In the genomic region with DNA sequence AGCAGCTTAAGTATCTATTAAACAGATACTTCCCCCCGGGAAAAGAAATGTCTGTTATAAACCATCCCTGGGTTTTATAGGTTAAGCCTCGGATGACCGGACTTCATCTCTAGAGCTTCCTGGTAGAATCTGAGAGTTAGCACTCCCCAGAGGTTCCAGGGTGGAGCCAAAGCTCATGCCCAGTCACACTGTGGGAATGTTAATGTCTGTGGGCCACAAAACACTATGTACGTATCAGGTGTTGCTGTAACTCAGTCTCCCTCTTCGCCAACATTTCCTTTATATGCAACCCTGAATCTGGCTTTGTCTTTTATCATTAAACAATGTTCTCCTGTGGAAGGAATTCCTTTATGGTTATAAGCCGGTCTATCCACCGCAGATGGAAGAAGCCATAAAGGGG, we compare ENCODE assay signal across 23 mouse cellular contexts.
"Had no signal": no experiment of that assay in that cellular context is flagged by ENCODE, and none has a peak within 500 bp of the region (broad histone marks: within the 10 kb centered on the region; RNA-seq: fewer than 3 reads in every experiment).

No protein-coding gene starts in this region.

- H3K4me1 ChIP-seq: heart, embryonic 13.5 days; heart, embryonic 15.5 days; hindbrain, embryonic 13.5 days; intestine, embryonic 15.5 days; limb, embryonic 15.5 days; liver, embryonic 12.5 days had no signal

- H3K27ac ChIP-seq: heart, adult 2 months; heart, embryonic 13.5 days; heart, embryonic 15.5 days; hindbrain, embryonic 13.5 days; intestine, embryonic 15.5 days; limb, embryonic 13.5 days; limb, embryonic 15.5 days; liver, embryonic 12.5 days; liver, embryonic 14.5 days had no signal

- H3K4me2 ChIP-seq: heart, embryonic 11.5 days; heart, embryonic 13.5 days; heart, embryonic 15.5 days; hindbrain, embryonic 13.5 days; intestine, embryonic 15.5 days; limb, embryonic 13.5 days; limb, embryonic 15.5 days; liver, embryonic 12.5 days had no signal

- H3K27me3 ChIP-seq: heart, embryonic 13.5 days; heart, embryonic 15.5 days; hindbrain, embryonic 13.5 days; intestine, embryonic 15.5 days; limb, embryonic 13.5 days; limb, embryonic 15.5 days; liver, embryonic 12.5 days had no signal

- H3K4me3 ChIP-seq: heart, adult 2 months; heart, embryonic 13.5 days; heart, embryonic 15.5 days; hindbrain, embryonic 13.5 days; intestine, embryonic 15.5 days; limb, embryonic 13.5 days; limb, embryonic 15.5 days; liver, embryonic 12.5 days had no signal

- DNase-seq: gastrocnemius, postnatal 14 days; gastrocnemius, postnatal 36 days; heart, adult 2 months; heart, postnatal 14 days; heart, postnatal 36 days; kidney, adult 18-20 months; kidney, adult 8-10 months; kidney, postnatal 25 days; kidney, postnatal 4 days; layer of hippocampus, postnatal 36 days; lung, adult 18-20 months had no signal

- H3K9ac ChIP-seq: heart, embryonic 13.5 days; heart, embryonic 15.5 days; hindbrain, embryonic 13.5 days; intestine, embryonic 15.5 days; limb, embryonic 13.5 days; limb, embryonic 15.5 days; liver, embryonic 12.5 days; liver, embryonic 14.5 days had no signal

- ATAC-seq: hindbrain, embryonic 16.5 days; inflammation-experienced regulatory T-cells, adult 6 months; intestine, embryonic 15.5 days; intestine, postnatal 0 days; liver, embryonic 12.5 days had no signal

- H3K36me3 ChIP-seq: heart, embryonic 13.5 days; heart, embryonic 15.5 days; hindbrain, embryonic 13.5 days; intestine, embryonic 15.5 days; limb, embryonic 13.5 days; limb, embryonic 15.5 days; liver, embryonic 12.5 days had no signal

- H3K9me3 ChIP-seq: heart, embryonic 13.5 days; heart, embryonic 15.5 days; hindbrain, embryonic 13.5 days; intestine, embryonic 15.5 days; limb, embryonic 13.5 days; limb, embryonic 15.5 days; liver, embryonic 12.5 days had no signal
